Mouse (Mus musculus): ENCODE data around the gene Ltbp4.

Ltbp4 gene

DNA sequence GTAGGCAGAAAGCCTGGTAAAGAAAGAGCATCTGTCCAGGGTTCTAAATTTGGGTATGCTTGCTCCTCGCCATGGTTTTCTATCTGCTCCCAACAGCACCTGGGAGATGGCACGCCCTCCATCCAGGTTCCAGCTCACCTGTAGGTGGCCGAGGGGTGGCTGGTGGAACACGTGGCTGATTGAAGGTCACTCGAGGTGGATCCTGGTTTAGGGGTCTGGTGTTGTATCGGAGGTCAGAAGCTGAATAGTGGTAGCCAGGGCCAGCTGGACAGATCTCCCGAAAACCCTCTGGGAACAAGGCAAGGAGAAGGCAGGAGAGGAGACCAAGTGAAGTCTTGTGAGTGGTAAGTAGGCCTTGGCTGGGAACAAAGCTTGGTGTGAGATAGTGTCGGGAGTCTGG lies 10.0 kb downstream of the Ltbp4 start:
- DNase-seq (ENCODE audit: low spot score): no peak

DNA sequence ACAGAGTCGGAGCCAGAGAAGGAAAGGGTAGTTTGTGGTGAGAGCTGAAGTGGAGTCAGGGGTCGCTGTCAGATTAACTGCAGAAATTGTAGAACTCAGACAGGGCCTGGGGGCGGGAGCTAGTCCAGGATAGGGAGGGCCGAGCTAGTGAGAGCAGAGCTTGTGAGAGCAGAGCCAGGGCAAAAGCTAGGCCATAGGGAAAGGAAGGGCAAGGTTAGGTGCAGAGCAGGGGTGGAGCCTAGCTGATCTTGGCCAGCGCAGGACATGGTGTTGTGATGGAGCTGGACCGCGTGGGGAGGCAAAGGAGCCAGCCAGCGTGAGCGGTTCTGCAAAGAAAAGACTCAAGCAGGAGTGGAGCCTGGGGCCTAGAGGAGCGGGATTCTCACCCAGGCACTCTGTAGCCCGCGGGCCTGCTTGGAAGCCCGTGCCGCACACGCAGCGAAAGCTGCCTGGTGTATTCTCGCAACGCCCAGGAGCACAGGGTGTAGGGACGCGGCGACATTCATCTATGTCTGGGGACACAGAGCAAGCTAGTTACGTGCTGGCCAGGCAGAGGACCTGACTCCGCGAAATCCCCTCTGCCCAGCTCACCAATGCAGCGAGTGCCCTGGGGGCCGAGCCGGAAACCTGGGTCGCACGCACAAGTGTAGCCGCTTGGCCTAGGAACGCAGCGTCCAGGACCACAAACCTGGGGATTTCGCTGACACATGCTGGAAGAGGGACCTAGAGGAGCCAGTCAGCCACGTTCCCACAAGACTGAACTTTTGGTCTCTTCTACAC lies 11.2 kb downstream of the Ltbp4 start:
- DNase-seq (ENCODE audit: low spot score): peak; percentile 18

DNA sequence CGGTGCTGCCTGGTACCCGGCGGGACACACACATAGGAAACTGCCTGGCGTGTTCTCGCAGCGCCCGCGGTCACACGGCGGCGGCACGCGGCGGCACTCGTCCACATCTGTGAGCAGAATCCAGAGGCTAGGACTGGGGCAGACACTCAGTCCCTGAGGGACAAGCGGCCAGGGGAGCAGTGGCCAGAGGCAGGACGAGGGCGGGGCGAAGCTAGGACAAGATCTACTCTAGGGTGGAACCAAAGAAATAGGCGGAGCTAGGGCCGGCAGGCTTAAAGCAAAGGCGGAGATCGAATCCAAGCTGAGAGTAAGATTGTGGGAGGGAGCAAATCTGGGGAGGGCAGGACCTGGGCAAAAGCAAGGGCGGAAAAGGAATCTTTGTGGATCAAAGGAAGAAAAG lies 11.8 kb downstream of the Ltbp4 start:
- peak; percentile 84 for DNase-seq (ENCODE audit: low spot score)

DNA sequence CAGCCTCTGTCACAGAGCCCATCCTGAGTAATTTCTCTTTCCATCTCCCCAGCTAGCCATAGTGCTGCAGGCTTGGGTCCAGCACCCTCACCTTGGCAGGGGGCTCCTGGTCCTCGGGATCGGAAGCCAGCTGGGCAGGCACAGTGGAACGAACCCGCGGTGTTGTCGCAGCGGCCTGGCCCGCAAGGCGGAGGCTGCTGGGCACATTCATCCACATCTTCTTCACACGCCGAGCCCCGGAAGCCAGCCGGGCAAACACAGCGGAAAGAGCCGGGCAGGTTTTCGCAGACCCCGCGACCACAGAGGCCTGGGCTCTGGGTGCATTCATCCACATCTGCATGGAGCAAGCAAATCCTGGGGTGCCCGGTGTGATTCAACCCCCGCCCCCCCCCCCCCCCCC lies 12.6 kb downstream of the Ltbp4 start:
- no peak for DNase-seq (ENCODE audit: low spot score)

DNA sequence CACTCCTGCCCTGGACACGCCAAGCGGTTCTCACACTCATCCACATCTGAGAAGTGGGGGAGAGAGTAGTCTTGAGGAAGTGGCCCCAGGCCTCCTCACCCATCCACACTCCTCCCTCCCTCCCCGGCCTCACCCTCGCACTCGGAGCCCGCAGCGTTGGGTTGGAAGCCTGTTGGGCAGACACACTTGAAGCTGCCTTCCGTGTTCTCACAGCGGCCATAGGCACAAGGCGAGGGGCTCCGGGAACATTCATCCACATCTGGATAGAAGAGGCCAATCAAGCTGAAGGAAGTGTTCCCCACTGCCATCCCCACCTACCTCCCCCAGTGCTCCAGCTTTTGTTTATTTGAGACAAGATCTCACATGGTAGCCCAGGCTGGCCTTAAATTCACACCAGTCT lies 13.3 kb downstream of the Ltbp4 start:
- DNase-seq (ENCODE audit: low spot score): no peak

DNA sequence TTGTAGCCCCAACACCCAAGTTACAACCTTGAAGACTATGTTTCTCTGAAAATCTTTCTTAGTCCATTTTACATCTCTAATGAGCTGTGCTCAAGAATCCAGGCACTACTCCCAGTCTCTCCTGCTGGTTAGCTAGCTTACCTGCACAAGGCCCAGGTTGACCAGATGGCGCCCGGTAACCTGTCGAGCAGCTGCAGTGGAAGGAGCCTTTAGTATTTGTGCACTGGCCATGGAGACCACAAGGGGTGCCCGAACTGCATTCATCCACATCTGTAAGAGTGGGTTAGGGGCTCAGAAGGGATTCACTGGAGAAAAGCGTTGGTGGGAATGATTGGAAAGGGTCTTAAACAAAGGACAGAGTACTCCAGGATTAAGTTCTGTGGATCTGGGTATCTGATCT lies 14.5 kb downstream of the Ltbp4 start:
- no peak for DNase-seq (ENCODE audit: low spot score)

DNA sequence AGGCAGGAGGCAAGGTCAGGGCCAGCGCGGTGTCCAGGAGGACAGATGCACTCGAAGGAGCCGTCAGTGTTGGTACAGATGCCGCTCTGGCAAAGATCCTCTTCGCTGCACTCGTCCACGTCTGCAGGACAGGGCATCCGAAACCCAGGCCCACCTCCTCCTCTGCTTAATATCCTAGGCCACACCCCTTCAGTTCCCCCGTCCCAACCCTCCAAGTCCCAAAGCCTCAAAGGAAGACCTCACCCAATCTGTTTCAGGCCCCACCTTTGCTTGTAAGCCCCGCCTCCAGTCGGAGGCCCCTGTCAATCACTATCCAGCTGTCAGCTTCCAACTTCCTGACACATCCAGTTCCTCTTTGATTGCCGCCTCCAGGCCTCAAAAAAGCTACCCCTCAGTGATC lies 15.2 kb downstream of the Ltbp4 start:
- no peak for DNase-seq (ENCODE audit: low spot score)

DNA sequence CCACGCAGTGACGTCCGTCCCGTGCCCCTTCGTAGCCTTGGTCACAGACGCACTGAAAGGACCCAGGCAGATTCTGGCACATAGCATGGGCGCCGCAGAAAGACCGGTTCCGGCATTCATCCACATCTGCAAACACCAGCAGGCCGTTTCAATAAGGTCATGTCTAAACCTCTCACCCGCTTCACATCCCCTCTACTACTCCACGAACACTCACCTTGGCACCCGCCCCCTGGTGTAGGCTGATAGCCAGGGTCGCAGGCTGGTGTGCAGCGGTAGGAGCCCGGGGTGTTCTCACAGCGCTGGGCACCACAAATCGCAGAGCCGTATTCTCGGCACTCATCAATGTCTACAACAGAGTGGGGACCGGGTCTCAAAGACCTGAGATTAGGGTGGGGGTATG lies 18.1 kb downstream of the Ltbp4 start:
- no peak for DNase-seq (ENCODE audit: low spot score)

DNA sequence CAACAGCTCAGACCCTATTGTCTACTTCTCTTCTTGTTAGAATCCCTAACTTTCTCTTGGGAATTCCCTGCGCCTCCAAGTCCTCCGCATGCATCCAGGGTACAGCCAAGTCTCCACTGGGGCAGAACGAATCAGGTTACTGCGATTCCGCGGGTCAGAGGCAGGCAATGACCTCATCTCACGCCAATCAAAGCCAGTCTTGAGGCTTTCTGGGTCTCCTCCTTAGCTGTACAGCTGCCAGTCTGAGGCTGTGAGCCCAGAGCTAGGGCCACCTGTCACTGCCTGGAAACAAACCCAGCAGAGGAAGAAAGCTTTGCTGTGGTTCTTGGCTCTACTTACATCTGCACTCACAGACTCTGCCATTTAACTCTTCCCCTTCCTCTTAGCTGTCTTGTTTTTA lies 21.5 kb downstream of the Ltbp4 start:
- peak; percentile 51 for DNase-seq (ENCODE audit: low spot score)

DNA sequence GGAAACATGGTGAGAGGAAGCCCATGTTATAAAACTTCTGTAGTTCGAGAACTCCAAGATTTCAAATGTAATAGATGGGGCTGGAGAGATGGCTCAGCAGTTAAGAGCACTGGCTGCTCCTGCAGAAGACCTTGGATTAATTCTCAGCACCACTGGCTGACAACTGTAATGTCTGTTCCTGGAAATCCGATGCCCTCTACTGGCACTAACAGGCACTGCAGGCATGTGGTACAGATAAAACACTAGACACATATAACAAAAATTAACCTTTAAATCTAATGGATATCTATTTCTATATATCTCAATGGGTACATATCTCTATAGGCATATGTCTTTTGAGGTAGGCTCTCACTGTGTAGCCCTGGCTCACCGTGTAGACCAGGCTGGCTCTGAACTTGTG lies 23.1 kb downstream of the Ltbp4 start:
- no peak for DNase-seq (ENCODE audit: low spot score)

DNA sequence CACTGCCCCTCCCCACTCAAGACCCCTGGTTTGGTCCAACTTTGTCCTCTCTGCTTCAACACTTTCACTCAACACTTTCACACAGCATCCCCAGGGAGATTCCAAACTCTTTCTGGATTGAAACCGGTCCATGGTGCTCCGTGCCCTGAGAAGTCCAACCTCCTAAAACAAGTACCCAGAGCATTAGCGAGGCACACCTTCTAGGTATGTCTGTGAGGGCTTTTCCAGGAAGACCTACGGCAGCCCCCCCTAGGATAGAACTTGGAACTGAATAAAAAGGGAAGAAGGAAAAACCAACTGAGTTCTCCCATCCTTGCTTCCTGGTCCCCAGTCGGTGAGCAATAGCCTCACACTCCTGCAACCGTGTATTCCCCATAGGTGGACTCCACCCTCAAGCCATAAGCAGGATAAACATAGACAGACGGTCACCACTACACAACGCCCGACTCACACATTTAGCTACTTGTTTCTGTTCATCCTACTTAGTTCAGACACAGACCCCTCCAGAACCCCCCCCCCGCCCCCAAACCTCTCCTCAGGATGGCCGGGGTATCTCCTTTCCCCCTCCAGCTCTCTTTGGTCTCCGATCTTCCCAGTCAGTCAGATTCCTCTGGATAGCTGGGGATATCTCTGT lies 25.7 kb downstream of the Ltbp4 start:
- DNase-seq (ENCODE audit: low spot score): no peak

DNA sequence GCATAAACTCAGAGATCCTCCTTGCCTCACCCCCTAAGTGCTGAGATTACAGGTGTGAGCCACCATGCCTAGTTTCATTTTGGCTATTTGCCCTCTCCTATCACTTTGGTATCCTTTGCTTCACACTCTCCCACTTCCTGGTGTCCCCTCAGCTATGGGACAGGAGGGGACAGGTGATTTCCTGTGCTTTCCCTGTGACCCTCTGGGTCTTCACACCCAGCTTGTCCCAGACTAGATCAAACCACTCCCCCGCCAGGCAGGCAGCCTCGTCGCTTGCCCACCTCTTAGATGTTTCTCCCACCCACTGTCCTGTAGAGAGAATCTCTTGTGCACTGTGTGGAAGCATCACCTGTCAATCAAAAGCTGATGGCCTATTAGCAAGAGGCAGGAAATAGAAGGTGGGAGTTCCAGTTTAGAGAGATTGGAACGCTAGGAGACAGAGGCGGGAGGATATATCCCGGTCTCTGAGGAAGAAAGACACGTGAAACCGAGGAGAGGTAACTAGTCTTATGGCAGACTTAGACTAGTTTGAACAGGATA lies 26.4 kb downstream of the Ltbp4 start:
- no peak for DNase-seq (ENCODE audit: low spot score)

DNA sequence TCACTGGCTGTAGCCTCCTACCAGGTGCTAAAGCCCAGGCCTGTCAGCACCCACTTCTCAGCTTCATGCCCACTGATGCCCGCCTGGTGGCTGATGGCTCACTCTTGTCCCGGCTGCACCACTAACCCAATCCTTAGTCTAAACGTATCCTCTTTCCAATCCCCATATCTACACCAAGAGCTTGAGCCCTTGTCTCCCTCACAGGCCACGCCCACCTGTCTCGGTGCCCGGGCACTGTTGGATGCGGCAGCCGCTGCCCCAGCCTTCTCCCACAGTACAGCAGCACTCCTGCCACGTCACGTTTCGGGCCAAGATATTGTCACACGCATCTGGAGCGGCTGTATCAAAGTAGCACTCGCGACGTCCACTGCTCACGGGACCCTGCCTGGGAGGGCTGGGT lies 27.2 kb downstream of the Ltbp4 start:
- DNase-seq (ENCODE audit: low spot score): peak; percentile 51

DNA sequence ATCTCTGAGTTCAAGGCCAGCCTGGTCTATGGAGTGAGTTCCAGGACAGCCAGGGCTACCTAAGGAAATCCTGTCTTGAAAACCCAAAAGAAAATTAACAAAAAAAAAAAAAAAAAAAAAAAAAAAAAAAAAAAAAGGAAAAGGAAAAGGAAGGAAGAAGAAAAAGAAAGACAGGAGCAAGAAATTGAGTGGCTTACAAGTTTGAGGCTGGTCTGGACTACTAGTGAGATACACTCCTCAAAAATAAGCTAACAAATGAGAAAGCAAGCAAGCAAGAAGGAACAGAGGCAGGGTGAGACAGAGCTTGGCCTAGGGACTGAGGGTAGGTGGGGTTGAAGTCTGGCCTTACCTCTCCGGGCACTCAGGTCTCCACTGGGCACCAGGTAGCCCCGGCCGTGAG lies 27.7 kb downstream of the Ltbp4 start:
- DNase-seq (ENCODE audit: low spot score): no peak

DNA sequence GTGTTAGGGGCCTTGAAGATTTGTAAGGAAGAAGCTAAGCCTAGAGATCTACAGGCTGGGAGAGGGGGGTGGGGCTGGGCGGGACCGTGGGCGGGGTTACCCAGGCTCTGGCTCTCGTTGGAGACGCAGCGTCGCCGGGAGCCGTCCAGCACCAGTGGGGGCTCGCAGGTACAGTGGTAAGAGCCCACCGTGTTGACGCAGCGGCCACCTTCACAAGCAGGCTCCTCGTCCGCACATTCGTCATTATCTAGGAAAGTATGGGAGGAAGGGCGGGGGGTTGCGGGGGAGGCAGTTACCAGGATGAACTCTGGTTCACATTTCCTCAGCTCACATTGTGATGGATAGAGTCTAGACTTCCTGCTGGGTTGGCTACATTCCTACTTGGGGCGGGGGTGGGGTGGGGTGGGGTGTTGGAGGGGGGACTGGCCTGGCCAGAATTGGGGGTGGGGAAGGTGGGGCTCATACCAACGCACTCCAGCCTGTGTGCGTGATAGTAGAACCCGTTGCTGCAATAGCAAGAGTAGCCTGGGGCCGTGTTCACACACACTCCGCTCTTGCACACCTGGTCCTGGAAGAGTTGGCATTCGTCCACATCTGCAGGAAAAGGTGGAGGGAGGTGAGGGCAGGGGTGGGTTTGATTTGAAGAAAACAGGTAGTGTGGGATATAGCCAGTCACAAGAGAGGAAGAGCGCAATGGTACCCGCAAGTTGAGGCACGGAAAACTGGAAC lies 28.5 kb downstream of the Ltbp4 start:
- DNase-seq (ENCODE audit: low spot score): peak; percentile 42

DNA sequence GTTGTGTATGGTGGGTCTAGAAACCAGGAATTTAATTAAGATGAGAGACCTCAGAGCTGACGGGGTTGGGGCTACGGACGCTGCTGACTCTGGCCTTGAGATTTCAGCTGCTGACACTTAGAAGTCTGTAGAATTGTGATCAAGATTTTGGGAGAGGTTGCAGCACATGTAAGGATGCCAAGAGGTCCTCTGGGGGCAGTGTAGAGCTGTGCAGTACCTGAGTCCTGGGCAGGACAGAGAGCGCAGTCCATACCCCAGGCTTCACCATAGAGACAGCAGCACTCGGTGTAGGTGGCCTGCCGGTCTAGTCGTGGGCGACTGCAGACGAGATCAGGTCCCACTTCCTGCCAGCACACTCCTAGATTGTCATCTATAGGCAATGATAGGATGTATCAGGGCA lies 29.9 kb downstream of the Ltbp4 start:
- DNase-seq (ENCODE audit: low spot score): peak; percentile 26

DNA sequence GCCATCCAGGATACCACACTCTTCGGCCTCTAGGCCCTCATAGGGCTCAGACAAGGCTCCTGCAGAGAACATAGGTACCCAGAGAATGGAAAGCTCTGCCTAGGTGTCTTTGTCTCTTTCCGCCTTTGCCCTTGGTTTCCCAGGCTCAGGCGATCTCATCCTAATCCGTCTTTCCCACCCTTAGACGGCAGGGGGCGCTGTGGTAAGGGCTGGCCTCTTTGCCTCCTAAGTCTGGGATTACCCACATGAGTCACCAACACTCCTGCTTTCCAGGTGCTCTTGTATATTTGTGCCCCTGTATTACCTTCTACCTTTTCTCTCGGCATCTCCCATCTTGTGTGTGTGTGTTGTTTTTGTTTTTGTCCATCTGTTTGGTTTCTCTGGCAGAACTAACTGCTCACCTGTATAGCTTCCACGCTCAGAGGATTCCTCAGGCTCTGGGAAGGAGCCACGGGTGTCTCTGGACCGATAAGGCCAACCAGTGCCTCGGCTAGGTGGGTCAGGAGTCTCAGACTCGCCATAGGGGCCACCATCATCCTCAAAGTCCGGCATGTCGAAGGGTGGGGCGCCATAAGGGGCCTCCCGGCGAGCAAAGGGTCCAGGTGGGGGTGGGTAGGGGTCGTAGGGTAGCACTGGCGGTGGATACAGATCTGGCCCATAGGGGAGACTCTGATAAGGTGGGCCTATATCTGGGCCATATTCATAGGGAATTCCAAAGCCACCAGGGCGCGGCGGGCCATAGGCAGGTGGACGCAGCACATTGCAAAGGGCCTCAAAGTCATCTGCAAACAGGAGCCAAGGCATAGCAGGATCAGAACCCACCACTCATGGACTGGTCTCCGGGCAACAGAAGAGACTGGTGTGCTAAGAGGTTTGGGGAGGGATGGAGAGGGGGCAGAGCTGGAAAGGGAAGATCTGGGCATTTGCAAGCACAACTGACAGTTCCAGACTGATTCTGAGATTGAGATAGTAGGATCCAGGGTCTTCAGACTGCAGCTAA lies 31.0 kb downstream of the Ltbp4 start:
- peak; percentile 57 for DNase-seq (ENCODE audit: low spot score)

DNA sequence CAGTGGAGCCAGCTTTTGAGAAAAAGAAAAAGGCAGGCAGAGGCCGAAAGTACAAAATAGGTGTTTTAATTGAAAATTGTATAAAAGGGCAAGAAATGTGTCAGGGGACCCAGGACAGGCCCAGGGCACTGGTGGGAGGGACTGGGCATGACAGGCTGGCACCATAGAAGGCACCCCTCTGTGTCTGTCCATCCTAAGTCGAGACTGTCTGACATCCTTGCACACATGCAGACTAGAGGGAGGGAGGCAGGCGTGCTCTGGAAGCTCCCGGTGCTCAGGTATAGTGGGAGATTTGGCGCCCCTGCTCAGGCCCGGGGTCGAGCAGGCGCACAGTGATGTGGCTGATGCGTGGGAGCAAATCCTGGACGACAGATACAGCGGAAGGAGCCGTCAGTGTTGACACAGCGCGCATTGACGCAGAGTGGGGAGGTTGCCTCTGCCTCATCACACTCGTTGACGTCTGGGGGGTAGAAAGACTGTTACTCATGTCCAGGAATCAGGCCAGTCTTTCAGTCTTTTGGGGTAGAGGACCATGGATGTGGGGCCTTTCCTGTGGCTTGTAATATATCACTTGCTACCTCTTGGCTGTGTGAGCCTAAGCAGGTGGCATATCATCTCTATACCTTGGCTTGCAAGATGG lies 32.3 kb downstream of the Ltbp4 start:
- no peak for DNase-seq (ENCODE audit: low spot score)

DNA sequence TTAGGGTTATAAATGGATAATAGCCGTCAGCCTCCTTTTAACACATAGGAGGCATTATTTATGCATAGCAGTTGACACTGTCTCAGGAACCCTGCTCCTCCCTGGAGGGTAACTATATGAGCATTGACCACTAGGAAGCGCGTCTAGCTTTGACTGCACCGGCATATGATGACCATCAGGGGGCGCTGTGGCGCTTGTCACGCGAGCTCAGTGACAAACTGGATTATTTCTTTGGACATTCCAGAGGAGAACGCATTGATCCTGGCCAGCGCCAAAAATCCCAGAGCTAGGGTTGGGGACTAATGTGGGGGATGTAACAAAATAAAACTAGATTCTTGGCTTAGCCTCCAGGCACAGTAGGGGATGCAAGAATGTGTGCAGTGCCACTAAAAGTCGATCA lies 35.3 kb downstream of the Ltbp4 start:
- peak; percentile 89 for DNase-seq (ENCODE audit: low spot score)

DNA sequence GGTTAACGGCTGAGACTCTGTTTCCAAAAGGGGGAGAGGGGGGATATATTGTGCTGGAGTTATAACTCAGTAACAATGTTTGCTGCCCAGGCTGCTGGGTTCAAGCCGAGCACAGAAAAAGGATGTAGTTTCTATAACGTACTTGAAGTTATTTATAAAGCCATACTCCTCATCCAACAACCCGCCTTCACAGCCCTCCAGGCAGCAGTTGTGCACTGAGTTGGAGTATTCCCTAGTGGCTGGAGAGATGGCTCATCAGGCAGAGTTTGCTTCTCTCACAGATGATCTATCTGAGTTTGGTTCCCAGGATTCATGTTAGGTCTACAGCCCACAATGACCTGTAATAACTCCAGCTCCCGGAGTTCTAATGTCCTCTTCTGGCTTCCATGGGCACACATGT lies 36.7 kb downstream of the Ltbp4 start:
- no peak for DNase-seq (ENCODE audit: low spot score)

DNA sequence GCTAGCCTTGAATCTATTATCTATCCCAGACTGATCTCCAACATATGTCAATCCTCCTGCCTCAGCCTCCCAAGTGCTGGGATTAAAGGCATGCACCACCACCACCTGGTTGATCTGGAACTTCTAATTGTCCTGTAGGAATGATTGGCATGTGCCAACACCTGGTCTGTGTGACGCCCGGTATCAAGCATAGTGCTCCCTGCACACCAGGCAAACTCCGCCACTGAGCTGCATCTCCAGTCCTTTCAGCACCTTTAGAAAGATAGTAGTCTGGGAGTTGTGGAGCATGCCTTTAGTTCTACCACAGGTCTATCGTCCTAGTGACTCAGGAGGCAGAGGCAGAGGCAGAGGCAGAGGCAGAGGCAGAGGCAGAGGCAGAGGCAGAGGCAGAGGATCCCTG lies 37.1 kb downstream of the Ltbp4 start:
- DNase-seq (ENCODE audit: low spot score): no peak

Measured in embryo, embryonic 10 days (tissue).